Mouse (Mus musculus) inflammation-experienced regulatory T-cells, adult 6 months (primary cell): ENCODE measurements around the gene Tmem108. TPM values are rescaled to one million over a fixed set of nuclear protein-coding genes. Genes with fewer than 3 reads are reported as not detected.

Experiments used
- ATAC-seq: one replicate; pipeline ENCODE4 v1.8.0; 2017
- polyA plus RNA-seq, 3 experiments: library from polyadenylated mRNA; unstranded; fragments of 100-300 nt; shearing (Covaris generic); gene quantifications; one replicate each; pipeline ENCODE4 v1.2.1; 2017

The Tmem108 gene
- 1 to 10 TPM in 1 of 3 experiments, under 1 TPM in 1, not detected in 1; 0.69 to 1.8 TPM for polyA plus RNA-seq

DNA sequence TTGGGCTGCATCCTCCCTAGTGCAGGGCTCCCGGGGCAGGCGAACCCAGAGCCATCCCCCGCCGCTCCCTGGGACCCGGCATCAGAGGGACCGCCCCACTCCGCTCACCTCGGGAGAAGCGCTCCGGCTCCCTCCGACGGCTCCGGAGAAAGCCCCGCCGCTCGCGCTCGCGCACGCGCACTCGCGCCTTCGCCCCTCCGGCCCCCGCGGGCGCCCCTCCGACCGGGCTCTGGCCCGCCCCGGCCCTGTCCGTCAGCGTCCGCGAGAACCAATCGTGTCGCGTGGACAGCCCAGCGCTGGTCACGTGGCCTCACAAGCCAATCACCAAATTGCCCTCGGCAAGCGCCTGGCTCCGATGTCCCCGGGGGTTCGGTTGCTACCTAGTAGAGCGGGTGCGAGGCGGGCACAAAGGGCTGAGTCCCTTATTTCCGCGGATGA, at the start of gene Tmem108:
Tmem108 (minus strand) TSS at position 191 of the 438 bp plus-strand sequence.
- ATAC-seq = no peak

DNA sequence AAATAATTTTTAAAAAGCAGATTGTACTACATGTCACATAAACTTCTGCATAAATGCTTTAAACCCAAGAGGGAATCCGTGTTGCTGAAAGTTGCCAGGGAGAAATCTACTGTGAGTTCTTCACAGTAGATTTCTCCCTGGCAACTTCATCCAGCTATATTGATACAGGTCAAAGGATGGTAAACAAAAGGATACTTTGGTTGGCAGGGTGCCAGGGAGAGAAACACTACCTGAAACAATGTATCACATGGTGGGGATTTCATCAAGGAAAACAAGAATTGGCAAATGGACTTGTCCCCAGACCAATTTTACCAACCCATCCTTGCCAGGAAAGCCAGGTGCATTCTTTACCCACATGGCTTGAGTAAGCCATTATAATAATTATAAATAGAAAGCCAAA, 27.4 kb upstream of the Tmem108 start:
- no peak for ATAC-seq

DNA sequence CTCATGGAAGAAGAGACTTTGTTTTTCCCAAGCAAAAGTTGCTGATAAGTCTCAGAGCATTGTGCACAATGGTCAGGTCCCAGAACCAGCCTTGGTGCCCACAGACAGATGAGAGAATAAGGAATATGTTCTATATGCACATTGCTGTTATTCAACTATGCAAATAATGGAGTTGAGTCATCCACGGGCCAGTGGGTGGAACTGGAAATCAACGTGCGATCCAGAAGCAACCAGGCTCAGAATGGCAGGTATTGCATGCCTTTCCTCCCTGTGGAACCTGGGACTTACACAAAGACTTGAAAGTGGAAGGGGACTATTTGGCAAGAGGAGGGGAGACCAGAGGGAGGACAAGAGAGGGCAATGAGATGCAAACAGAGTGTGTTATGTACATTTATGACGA, 22.5 kb upstream of the Tmem108 start:
- ATAC-seq = no peak

DNA sequence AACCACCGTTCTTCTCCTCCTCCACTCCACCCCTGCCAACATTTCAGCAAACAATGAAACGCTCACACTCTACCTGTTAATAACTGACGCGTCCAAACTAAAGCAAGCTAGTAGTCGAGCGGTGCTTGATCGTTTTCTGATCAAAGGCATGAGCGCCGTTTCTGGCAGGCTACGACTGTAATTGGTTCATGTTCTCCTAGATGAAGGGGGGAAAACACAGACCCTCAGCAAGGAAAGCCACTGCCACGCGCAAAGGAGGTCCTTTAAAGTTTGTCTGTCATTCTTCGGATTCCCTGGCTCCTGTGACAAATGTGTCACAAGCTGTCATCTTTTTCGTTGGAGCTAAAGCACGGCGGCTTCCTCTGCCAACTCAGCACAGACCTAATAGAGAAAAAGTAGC, 21.6 kb upstream of the Tmem108 start:
- no peak for ATAC-seq

DNA sequence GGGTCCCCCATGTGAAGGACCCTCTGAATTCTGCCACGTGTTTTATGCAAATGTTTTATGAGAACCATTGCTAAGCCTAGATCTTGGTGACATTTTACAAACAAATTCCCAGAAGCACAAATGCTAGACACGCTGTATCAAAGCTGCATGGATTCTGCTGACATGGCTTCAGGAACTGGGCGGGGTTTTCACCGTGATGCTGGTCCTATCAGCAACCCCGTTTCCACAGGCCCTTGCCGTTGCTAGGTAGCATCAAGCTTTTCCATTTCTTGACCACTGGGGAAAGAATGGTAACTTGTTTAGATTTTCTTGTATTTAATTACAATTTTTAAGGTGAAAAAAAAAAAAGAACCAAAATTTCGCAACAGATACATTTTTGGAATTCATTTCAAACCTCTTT, 20.7 kb upstream of the Tmem108 start:
- no peak for ATAC-seq

DNA sequence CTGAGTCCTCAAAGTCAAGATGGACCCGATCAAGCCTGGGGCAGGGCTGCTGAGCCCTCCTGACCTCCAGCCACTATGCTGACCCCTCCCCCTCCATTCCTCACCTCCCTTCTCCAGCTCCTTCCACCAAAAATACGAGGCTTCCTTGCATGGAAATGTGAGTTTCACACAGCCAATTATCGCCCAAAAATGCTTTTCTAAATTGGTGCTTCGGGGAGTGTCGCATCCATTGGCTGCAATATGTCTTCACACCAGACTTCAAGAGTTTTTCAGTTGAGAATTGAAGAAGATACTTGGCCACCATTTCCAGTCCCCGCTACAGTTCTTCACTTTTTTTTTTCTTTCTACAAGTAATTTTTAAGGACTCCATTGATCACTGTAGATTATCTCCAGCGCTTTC, 19.8 kb upstream of the Tmem108 start:
- ATAC-seq = no peak

DNA sequence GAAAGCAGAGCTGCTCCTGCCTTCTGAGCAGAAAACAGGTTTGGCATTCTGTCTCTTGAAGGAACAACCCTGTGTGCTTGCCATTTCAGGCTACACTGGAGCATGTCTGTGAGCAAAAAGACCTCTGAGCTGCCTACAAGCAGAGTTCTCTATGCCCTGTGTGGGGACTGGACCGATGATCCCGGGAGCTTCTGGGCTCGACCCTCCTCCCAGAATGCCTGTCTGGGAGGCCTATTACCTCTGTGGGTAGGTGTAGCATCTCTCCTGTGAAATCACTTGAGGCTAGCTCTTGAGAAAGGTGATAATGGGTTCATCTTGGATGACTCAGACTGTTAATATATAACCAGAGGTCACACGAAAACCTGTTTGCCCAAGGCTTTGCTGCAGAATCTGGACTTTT, 19.0 kb upstream of the Tmem108 start:
- ATAC-seq = no peak

DNA sequence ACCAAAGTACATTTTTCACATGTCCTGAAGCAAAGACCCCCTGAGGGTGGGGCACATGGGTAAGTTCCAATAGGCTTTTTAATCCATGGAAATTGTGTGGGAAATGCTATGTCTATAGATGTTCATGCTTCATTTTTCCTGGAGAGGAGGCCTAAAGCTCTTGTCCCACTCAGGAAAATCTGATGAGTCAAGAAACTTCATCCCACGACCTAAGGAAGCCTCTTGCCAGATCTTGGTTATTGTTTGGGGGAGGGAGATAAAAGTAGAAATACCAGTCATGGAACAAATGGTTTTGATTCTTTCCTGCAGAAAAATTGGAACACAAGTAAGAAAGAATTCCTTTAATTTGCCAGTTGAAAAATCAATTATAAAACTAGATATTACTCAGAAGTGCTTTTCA, 16.5 kb upstream of the Tmem108 start:
- no peak for ATAC-seq

DNA sequence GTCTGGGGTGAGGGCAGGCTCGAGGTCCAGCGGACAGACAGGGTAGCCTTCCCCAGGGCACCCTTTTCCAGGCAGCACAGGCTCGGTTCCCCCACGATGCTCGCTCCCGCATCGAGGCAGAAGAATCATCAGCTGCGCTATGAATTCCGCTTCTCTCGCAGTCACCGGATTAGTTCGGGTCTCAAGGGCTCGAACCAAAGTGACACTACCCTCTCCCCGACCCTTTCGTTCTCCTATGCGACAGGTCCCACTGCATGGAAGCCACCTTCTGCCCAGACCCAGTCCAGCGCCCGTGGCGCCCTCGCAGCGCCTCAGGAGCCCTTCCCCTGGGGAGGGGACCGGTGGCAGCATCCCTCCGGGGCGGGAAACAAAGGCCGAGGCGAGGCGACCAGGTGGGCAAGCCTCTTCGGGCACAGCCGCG, 476 bp downstream of the Tmem108 start:
- no peak for ATAC-seq

DNA sequence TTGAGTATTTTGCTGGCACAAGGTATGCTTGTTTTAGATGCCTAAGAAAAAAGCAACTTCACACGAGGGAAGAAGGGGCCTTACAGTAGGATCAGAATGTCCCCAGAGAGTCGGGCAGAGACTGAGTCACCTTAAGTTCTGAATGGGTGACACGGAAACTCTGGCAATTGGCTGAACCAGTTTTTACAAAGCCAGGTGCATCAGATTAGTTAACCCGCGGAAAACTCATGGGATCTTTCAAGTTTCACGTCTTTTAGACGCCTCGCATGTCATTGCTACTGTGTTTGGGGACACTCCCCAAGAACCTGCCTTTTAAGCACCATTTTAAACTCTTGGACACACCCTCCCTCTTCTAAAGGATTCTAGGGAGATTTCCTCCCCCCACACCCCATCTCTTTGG, 1.3 kb downstream of the Tmem108 start:
- no peak for ATAC-seq

DNA sequence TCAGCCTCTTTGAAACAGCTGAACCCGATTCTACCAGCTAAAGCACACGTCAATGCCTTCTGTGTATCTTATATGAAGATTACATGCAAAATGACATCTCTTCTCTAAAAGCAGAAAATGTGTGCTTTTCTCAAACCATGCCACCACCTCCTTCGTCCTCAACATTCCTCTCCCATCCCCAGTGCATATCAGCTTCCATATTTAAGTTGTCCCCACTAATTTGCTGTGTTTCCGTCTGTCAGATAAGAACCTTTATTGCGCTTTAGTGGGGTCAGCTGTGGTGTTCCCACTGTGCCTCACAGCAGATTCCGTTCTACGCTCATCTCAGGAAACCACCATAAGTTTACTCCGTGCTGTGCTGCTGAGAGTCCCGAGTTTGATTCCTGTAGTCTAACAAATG, 1.8 kb downstream of the Tmem108 start:
- no peak for ATAC-seq

DNA sequence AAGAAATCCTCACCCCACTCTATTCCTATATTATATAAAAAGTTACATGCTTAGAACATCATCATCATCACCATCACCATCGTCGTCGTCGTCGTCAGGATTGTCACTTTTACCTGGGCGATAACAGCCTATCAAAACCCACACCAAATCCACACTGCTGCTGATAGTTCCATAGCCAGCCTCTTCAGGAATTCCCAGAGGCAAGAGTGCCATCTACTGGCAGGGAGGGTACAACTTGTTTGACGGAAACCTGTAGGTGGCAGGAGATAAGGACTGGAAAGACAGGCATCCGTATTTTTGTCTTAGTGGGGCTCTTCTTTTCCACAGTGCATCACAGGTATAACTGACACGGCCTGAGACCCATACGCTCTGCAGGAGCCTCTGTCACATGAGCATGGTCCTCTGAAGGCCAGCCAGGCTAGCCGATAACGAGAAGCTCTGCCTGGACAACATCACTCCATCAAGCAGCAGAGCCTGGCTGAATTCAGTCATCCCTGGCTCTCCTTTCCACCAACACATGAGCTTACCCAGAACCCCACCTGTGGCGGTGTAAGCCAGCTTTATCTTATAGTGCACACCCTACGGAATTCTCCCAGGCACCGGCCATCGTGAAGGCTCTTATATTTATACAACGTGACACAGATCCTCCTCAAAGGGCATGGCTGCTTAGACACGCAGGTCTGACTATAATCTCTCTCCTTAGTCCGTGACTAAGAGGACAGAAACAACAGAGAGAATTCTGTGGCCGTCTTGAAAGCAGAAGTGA, 2.5 kb downstream of the Tmem108 start:
- no peak for ATAC-seq

DNA sequence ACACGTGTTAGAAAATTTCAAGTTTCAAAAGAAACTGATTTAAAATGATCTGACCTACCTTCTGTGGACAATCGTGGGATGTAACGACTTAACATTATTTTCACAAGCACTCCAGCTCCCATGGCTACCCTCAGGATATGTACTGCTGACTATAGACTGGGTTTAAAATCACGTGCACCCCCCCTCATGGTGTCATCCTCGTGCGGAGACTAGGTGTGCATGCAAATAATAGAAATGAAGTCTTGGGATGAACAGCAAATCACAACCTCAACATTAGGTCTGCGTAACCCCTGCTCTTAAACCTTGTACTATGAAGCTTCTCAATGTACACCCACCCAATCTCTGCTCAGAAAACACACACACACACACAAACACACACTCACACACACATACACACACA, 3.4 kb downstream of the Tmem108 start:
- no peak for ATAC-seq

DNA sequence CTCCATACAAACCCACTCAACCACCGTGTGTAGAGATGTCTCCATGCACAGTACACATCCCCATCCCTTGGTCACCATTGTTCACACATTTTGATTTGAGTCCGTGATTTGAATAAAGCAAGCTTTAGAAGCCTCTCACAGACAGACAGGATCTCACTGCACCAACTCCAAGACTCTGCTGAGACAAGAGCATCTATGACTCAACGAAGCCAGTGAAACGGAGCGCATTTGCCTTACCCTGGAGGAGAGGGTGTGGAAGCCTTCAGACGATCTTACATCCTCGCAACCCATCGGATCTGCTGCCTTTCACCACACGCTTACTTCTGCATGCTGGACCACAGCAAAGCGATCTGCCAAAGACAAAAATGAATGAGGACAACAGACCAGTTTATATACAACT, 9.0 kb downstream of the Tmem108 start:
- ATAC-seq = no peak

DNA sequence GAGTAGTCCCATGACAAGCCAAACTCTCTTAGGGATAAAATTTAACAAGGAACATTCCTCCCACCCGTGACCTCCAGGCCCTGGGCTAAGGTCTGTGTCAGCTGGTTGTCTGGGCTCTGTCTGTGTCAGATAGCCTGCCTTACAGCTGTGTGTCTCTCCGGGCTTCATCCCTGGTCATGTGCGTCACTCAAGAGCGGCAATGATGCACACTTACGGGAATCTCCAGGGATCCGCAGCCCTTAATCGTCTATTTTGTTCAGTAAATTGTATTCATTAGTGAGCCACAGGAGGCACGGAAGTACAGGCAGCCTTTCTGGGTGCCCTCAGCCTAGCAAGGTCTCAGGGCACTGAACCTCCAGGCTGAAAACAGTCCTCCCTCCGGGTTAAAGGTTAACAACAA, 10.1 kb downstream of the Tmem108 start:
- ATAC-seq = no peak

DNA sequence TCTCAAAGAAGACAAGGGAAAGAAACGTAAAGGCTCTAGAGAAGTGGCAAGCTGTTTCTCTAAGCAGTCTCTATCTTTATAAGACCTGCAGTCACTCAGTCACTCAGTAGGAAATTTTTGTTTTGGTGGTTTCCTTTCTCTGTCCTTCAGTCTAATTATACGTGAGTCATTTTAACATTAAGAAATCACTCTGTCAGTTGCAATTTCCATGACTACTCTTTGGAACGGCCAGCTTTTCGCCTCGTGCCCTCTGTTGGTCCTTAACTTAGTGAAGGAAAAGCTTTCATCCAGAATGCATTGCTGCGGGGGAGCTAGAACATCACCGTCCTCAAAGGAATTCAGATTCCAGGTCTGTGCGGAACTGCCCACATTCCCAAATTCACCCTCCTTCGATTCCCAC, 11.1 kb downstream of the Tmem108 start:
- ATAC-seq = no peak

DNA sequence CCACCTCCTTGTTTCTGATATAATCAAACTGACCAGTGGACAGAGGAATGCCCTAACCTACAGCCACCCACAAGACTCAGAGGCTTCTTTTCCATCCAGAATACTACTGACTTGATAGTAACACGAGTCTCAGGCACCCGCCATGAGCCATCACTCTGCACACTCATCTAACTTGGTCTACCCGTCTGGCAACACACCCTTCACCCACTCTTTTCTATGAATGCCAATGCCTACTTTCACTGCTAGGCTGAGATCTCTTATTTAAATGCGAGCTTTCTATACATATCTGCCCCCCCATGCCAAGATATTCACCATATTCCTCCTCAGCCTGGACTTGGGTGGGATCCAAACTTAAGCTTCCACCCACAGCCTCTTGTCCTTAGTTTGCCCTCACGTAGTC, 15.0 kb downstream of the Tmem108 start:
- no peak for ATAC-seq

DNA sequence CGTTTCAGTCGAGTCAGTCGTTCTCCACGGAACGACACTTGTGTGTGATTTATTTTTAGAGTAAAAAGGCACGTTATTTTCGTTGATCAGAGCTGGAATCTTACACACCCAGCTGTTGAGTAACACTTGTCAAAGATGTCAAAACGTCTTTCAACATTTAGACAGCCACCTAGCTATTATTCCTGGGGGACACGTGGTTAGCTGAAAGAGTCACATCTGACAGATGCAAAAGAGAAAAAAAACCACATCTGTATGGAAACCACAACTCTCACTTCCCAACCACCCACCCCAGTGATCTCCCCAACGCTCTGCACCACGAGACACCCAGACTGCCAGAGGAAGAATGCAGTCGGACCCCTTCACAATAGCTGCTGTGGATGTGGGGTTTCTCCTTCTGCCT, 21.5 kb downstream of the Tmem108 start:
- no peak for ATAC-seq

DNA sequence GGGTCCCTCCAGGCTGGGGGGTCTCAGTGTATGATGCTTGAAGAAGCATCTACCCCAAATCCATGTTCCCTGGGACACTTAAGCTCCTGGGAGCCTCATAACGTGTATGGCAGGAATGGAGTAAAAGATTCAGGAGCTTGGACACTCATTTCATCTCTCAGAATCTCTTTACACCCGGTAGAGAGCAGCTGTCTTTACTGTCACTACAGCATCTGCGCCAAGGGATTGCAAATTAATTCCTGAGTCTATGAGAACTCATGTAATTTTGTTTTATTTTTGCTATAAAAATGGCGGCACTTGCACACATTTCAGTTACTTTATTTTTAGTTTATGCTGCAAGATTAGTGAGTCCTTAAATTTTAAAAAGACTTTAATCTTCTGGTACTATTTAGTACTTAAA, 22.6 kb downstream of the Tmem108 start:
- ATAC-seq = no peak

DNA sequence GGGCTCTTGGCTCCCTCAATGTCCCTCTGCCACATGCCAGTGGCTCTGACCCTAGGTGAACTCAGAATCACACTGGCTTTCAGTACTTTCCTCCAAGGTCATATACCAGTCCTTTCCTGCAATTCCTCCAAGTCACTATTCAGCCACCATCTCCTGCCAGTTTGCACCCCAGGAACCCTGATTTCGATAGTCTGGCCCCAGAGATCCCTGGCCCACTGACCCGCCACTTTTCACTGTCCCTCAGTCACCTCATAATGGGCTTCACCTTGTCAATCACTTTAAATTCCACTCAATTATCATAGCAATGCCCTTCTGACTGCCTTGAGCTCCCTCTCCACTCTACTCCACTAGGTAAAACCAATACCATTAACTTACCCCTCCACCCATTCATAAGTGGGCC, 31.9 kb downstream of the Tmem108 start:
- ATAC-seq = no peak

DNA sequence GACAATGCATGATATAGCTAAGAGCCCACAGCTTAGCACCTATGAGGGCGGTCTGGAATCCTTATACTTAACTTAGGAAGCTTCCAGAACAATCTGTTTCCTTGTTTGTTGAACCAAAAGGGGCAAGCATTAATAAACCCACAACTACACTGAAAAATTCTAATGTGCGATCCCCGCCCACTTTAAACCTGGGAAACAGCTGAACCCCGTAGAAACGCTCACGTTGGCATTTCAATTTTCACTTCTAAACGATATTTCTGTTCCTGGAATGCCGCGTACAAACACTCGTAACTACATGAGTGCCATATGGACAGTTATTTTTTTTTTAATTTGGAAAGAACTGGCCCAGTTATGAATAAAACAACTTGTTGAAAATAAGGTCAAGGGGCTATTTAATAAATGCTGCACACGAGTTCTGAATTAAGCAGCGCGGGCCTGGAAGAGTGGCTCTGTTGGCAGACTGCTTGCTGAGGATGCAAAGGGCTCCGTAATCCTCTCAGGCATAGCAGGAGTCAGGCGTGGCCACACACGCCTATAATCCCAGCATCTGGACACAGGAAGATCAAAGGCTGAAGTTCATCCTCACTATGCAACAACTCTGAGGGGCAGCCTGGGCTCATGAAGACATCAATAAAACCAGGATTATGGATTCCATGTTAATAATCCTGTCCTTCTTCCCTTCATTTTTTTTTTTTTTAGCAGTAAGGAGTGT, 34.7 kb downstream of the Tmem108 start:
- ATAC-seq = no peak

DNA sequence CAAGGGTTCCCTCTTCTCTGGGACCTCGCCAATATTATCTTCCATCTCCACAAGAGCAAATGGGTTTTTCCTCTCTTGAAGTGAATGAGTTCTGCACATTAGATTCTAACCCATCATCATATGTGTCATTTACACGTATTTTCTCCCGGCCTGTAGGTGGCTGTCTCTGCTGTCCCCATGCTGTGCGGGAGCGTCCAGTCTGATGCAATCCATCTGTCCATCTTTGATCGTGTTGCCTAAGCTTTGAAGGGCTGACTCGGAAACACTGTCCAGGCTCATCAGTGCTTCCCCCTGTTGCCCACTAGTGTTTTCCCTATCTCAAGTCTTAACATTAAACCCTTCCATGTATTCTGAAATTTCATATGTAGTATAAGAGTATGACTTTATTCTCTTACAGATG, 36.1 kb downstream of the Tmem108 start:
- ATAC-seq = no peak

DNA sequence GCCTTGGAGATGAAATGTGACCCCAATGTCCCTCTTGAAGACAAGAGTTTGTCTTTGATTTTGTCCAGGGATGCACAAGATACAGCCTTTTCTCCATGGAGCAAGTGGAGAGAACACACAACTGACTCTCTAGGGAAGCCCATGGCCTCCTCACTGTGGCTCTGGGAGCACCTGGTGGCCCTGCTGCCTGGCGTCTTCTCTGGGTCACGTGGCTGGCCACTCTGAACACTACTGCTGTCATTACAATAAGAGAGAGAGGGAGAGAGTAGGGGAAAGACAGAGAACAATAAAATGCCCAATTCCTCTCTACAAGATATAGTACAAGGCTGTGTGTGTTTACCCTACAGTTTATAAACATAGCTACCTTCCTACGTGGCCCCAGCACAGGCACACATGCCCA, 40.2 kb downstream of the Tmem108 start:
- ATAC-seq = no peak

DNA sequence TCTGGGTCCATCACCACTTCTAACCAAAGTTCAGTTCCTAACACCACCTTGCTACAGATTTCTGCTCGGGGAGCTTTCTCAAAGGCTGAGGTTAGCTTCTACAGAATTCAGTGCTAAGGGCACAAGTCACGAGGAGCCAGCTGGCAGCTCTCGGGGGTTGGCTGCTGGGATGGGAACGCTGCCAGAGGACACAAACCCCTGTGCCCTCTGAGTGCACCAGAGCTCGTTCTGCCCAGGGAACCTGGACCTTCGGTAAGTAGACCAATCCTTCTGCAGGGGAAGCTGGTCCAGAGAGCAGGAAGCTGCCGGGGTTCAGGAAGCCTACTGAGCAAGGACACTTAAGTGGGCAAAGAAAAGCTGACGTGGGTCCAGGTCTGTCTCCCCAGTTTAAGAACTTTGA, 40.6 kb downstream of the Tmem108 start:
- ATAC-seq = no peak
